Mouse (Mus musculus): ENCODE data around the gene Tmem53.

Tmem53 gene

DNA sequence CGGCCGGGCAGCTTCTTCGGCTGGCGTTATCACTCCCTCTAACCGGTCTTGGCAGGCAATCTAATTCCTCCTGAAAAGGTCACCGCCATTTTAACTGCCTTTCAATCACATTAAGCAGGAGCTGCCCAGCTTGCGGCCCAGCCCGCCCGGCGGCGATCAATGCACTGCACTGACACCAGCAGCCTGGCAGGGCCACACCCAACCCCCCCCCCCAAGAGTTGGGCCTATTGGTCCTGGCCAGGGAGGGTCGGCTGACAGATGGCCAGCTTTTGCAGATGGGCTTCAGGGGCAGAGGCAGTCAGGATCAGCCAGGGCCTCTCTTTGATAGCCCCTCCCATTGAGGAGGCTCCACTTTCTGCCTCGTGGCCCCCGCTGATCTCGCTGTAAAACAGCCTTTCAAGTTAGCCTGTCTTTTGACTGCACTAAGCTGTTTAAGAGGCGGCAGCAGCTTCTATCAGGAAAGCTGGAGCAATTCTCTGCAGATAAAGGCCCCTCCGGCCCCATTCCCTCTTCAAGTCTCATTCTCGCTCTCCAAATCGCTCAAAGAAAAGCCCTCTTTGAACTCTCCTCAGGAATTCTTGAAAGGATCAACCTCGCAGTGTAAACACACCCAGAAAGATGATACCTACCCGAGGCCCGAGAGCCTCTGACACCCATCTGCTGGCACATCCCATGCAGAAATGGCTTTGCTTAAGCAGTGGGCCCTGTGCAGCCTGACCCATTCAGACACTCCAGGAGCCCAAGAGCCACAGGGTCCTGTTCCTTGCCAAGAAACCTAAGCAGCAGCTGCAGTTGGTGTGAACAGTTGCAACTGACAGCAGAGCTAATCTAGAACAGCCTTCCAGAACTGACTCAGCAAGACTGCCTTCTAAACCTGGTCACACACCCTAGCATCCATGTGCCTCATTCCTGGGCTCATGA, 31.8 kb downstream of the Tmem53 start:
- DNase-seq: no peak

DNA sequence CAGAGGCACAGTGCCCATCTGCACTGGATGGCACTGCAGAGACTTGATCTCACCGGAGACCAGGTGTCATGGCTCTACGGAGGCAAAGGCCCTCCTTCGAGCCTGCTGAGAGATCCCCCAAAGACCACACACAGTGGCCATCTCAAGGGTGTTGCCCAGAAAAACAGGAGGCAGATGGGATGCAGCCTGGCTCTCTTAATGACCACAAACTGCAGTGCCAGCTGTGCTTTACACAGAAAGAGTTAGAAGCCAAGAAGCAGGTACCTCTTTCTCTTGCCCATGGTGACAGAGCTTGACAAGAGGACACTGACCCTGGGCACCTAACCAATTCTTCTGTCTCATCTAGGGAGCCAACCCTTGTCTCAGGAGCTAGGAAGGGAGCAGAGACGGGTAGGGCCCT, 32.6 kb downstream of the Tmem53 start:
- DNase-seq: no peak

DNA sequence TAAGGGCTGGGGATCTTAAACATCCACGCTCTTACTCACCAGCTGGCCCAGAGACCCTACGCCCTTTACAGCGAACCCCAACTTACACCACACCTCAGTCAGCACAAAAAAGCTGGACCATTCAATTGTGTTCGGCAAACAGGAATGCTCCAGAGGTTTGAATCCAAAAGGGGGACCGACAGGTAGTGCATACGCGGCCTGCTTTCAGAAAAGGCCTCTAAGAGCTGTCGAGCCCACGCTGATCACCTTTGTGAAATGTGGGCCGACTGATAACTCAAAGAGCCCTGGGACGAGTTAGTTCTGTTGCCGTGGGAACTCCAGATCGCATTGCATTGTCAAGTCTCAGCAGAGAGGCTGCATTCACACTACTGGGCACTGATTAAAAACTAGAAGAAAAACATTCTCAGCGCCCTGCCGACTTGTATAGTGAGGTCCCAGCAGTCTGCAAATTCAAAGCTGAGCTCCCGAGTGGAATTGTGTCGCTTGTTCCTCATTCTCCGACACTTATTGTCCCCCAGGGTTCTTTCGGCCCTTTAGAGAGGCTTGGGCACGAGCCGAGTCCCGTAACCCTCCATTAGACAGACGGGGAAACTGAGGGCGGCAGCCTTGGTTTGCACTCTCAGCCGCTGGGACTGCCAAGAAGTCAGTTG, 36.7 kb downstream of the Tmem53 start:
- DNase-seq: no peak

DNA sequence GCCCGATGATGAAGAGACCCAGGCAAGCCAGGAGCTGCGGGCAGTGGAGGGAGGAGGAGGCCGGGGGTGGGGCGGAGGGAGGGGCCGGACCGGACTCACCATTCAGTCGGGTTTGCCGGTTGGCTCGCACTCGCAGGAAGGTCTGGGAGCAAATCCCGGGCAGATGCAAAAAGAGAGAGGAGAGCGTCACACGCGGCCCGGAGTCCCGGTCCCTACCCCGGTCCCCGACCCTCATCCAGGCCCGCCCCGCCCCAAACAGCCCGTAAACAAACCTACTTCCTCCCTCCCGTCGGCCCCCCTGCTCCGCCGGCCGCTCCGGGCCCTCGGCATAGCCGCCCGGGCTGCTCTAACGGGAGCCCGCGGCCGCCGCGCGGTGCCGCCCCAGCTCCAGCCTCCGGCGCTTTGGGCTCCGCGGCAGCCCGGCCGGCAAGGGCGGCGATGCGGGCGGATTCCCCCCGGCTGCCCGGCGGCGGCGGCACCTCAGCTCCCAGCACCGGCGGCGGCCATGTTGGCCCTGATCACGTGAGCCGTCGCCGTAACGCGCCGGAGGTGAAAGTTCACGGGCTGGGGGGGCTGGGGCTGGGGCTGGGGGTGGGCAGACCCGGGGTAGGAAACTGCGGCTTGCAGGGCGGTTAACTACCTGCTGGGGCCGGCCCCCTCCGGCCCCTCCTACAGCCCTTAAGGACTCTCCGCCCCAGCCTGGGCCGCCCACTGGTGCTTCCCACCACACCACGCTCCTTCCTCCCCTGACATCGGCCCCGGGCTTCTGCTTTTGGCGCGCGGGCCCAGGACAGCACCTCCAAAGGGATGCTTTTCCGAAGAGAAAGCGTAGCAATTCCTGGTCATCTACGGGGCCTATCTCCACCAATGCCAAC, 37.4 kb downstream of the Tmem53 start:
- DNase-seq: peak; percentile 82 to 87

DNA sequence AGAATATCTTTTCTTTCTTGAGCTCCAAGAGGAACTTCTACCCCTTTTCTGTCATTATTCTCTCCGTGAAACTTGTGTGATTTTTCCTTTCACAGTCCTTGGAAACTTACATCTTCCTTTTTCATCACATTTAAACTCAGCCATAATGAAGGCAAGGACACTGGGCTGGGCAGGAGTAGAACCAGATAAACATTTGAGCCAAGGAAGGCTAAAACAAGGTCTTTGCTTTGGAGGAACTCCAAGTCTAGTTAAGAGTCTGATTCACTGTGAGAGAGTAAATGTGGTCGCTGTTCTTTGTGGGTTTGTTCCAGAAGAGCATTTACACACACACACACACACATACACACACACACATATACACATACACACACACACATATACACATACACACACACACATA, 39.9 kb downstream of the Tmem53 start:
- no peak for DNase-seq

DNA sequence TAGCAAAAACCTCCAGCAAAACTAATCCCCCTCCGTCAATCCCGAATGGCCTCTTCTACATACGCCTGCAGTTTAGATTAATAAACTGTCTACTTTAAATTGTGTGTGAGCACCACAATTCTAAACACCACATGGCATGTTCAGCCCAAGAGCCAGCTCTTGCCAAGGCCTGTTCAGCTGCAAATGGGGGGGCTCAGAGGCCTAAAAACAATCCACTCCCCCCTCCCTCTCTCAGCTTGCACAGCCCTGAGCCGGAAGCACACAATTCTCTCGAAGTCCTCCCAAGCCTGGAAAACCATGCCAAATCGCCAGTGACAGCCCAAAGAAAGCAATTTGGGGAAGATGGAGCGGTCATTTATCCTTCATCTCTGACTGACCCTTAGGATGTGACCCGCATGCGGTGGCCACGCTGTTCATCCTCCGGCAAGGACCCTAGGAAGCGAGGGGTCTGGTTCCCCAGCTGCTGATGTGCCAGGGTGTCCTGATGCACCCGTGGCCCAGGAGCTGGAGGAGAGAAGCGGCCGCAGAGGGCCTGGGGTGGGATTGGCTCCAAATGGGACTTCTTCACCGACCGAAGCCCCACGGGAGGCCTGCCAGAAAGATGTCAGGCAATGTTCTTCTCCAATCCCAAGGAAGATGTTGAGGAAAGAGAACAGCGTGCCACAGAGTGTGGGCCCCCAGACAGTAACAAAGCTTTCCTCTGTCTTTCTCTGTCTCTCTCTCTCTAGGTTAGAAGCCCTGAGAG, 45.3 kb downstream of the Tmem53 start:
- peak in 1 of 2 experiments; percentile 45 for DNase-seq

DNA sequence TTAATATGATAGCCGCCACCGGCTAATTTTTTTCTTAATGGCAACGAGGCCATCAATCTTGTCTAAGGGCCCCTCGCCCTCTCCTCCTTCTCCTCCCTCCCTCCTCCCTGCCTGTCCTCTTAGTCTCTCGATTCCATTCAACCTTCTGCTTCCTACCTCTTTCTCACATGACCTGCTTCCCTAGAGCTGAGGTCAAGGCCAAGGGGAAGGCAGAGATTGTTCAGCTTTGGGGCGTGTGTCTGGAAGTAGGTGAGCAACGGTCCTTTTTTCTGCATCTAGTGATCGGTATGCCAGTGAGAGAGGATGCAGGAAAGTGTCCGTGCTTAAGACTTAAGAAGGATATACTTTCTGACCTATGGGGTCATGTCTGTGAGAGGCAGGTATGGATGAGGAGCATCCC, 46.1 kb downstream of the Tmem53 start:
- DNase-seq: no peak

DNA sequence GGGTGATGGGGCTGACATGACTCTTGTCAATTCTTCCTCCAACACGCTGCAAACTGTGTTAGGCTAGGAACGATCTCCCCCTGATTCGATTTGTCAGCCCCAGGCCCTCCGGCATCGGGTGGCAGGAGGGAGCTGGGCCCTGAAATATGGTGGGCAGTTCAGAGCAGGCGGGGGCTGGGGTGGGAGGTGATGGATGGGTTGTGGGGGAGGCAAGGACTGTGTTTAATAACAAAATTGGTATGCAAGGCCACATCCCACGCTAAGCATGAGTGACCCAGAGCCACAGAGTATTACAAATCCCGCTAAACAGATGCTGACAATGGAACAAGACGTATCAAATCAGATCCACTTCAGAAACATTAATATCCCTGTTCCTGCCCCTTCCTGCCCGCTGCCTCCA, 48.2 kb downstream of the Tmem53 start:
- no peak for DNase-seq

DNA sequence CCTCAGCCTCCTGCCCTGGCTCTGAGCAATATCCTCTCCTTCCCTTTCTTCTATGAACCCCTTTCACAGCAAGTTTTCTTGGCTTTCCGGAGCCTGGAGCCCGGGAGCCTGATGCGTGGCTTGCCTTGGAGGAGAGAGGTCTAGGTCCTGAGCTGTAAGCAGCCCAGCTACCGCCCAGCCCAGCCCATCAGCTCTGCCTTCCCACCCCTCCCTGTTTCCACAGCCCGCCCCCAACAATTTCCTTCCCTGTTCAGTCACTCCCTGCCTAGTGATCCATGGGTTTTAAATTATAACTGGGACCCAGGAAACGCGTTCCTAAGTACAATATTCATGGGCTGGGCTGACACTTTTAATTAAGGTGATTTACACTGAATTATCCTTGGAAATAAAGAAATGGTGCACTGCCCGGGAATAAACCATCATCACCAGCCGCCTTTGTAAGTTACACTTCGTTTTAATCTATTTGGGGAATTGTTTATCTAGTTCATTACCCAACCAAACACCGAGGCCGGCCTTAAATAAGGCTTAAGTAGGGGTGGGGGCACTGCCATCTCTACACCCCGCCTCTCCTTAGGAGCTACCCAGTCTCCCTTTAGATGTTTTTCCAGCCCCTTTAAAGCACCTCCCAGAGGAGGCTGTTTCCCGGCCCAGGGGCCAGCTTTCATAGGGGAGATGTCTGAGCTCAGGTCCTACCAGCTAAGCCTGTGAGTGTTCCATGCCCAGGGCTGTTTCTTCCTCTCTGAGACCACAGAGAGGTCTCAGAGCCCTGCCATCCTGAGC, 50.5 kb downstream of the Tmem53 start:
- DNase-seq: no peak

DNA sequence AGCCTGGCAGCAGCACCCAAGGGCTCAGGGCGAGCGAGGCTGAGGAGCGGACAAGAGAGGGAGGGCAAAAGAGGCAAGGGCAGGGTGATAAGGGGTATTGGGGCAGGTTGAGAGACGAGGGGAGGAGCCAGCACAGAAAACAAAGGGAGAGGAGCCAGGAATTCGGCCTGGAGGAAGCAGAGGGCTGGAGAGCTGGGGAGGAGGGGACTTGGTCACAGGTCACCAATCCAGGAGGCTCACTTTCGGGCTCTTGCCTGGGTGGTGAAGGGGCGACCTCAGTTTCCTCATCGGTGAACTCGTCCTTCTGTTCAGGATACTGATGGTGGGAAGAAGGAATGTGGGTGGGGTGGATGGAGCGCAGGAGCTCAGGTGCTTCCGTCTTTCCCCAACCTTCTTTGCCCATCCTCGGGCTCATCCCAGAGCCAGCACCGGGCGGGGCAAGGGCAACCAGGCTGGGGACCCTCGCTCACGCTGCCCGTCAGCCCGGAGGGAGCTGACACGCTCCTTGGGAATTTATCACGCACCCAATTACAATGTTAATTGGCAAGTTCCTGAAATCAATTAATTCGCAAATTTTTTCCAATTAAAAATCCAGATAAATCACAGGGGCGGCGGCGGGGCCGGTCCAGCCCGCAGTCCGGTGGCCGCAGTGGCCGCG, 52.0 kb downstream of the Tmem53 start:
- no peak for DNase-seq

DNA sequence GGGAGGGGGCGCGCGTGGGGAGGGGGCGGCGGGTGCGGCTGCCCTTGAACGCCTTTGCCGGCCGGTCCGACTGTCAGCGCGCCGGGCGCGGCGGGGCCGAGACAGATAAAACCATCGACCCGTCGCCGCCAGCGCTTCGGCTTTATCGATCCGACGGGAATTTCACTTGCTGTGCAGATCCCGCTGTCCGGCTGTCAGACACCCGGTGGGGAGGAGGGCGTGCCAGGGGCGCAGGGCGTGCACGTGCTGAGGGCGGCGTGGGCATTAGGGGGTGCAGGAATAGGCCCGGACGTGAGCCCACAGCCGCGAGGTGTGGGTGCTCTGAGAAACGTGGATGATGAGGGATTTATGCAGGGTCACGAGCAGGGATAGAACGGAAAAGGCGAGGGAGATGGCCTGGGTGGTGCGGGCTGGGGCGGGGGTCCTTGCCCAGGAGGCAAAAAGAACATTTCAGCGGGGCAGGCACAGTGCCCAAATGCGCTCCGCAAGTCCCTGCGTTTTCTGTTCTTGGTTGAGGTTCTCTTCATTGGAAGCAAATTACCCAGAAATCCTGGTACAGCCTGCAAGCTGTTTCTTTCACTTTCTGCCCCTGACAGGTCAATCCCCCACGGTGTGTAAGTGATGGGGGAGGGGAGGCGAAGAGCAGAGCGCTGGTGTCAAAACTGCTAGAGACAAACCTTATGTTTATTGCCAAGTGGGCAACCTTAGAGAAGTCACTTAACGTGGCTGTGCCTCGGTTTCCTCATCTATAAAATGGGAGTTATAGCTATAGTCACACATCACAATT, 52.7 kb downstream of the Tmem53 start:
- no peak for DNase-seq

DNA sequence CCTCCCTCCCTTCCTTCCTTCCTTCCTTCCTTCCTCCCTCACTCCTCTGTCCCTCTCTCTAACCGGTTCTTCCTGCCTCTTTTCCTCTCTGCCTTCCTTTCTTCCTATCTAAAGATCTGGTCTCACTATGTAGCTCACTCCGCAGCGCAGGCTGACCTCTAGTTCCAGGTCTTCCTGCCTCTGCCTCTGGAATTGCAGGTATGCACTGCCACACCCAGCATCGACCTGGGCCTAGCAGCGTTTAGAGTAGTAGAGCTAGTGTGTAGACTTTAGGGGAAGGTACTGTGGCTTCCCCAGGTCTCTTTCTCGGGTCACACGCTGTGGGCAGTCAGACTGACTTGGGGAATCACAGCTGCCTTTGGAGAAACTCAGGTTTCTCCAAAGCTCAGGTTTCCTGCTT, 53.7 kb downstream of the Tmem53 start:
- no peak for DNase-seq

DNA sequence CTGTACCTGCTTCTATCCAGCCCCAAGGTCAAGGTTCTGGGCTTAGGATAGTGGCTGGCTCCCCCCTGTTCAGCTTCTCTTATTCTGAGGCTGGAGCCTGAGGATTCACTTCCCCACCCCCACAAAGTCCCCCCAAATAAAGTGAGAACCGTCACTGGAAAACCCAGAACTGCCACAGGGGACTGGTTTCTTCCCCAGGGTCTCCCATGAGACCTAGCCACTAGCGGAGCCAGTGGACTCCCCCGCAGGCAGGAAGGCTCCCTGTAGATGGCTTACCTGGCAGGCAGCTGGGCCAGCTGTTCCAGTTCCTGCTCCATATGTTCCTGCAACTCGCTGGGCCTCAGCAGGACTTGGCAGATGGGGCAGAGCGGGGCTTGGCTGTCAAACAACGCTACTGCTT, 55.5 kb downstream of the Tmem53 start:
- DNase-seq: no peak

DNA sequence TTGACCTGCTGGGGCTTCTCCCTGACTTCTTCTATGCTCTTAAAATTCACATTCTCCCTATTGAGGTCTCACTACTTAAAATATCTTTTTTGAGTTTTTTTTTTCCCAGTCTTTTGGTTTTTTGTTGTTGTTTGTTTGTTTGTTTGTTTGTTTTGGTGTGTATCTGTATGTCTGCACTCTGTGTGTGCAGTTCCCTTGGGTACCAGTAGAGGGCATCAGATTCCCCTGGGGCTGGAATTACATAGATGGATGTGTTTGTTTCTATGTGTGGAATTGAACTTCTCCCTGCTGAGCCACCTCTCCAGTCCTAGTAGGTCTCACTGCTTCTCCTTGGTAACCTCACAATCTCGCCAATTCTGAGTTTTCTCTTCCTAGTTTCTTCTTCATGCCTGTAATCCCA, 57.7 kb downstream of the Tmem53 start:
- no peak for DNase-seq

DNA sequence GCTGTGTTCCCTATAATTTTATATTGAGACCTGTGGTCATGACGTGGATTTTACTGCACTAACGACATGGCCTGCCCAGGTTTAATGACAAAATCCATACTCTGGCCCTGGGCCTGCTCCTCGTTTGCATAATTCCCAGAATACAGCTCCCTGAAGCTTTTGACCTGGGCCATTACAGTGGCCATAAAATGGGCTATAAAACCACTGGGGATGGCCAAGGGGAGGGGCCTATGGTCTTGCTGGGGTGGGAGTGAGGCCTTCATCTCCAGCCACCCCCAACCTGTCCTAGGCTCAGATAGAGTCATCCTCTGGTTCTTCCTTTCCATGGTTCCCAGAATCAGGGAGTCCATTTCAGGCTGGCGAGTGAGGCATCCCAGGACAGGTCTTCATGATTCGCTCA, 60.1 kb downstream of the Tmem53 start:
- DNase-seq: no peak

DNA sequence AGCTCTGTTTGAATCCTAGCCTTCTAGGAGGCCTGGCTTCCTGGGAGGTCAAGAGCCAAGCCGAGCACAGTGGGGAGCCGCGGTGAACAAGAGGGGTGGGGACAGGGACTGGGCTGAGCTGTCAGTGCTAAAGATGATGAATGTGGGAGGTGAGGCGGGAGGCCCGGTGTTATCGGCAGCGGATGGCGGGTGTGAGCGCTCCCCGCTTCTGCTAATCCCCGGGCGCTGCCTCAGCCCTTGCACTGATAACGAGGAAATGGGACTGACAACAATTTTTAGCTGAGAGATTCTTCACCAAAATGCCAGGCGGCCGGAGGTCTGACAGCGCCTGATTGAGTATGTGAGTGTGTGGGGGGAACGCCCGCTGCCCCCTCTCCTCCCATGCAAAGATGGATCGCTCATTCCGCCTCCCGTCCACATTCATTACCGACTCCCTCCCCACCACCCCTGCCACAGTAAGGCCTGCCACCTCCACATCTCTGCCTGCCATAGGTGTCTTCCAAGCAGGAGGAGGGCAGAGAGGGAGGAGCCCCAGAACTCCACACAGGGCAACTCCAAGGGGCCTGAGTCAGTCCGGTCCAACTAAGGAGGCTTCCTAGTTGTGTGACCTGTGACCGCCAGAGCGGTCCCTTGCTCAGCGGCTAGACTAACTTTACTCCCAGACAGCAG, 60.8 kb downstream of the Tmem53 start:
- DNase-seq: no peak

DNA sequence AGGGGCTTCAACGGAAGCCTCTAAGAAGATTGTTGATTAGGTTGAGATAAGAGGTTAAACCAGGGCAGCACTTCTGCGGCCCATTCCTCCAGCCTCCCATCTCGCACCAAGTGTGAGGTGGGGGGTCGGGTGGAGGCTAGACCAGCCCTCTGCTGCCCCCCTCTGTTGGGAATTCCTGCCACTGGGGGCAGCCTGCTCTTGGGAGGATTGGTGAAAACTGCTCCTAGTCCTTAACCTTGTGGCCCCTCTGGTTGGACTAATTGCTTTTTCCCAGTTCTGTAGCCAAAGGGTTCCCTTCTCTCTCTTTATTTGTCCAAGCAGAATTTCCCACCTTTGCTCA, 61.3 kb downstream of the Tmem53 start:
- peak in 1 of 2 experiments; percentile 44 for DNase-seq

DNA sequence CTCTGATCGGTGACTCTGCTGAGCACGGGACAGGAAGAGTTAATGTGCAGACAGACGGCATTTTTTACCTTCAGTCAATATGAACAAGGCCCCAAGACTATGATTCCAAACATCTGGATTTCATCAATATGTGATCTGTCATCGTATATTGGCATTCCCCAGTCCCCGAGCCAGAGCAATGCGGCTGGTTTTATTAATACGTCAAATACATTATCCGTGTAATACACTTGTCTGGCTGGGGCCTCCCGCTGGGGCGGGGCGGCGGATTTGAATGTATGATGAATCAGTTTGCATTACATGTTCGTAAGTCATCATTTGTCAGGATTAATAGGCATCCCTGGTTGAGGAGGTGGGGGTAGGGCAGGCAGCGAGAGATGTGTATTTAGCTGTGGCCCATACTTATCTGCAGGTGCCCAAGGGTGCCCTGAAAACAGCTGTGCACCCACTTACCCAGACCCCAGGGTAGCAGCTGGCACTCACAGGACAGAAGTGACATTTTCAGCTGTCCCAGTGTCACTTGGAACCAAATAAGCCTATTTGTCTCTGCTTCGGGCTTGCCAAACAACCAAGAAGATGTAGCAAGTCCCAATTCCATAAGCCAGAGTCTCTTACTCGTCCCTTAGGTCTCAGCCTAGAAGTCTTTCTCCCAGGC, 63.2 kb downstream of the Tmem53 start:
- no peak for DNase-seq

DNA sequence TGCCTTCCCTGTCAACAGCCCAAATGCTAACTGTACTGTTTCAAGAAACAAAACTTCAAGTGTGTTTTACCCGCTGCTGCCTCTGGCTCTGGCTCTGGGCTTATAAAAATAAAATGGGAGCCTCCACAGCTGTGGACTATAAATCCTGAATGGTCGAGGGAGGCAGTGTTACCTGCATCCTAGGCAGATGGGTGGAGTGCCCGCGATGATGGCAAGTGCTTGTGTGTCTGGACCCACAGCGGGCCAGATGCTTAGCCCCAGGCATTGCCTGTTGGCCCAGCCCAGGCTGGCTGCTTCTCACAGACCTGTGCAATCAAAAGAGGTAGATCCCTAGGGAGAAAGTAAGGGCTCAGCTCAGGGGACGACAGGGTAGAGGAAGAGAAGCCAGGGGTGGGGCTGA, 65.0 kb downstream of the Tmem53 start:
- DNase-seq: no peak
